Mouse (Mus musculus) NIH3T3 (cell line): ENCODE measurements around the gene Shank3.

Experiments
- DNase-seq: peaks from one replicate; pipeline ENCODE4 v3.0.0-alpha.2; 2012; ENCODE audit warnings: low read depth

Shank3 gene

GRCm38 (mm10) chr15:89557179-89557995, 58.0 kb downstream of the Shank3 start:
- DNase-seq: no peak

GRCm38 (mm10) chr15:89557996-89558390, 58.6 kb downstream of the Shank3 start:
- no peak for DNase-seq

GRCm38 (mm10) chr15:89559202-89559731, 59.8 kb downstream of the Shank3 start:
- DNase-seq: peak; percentile 18

- DNase-seq: no peak
Observed at GRCm38 (mm10) chr15:89568114-89568513, 68.7 kb downstream of the Shank3 start, which contains the start of gene Acr. Gene Acr (plus strand): TSS chr15:89568326.

- no peak for DNase-seq
Observed at GRCm38 (mm10) chr15:89572147-89572546, 72.7 kb downstream of the Shank3 start.

- no peak for DNase-seq
Observed at GRCm38 (mm10) chr15:89582494-89582893, 83.1 kb downstream of the Shank3 start.

- no peak for DNase-seq
Observed at GRCm38 (mm10) chr15:89585101-89585500, 85.7 kb downstream of the Shank3 start.

- no peak for DNase-seq
Observed at GRCm38 (mm10) chr15:89585631-89586030, 86.2 kb downstream of the Shank3 start.

GRCm38 (mm10) chr15:89589146-89589545, 89.7 kb downstream of the Shank3 start:
- peak; percentile 19 for DNase-seq

- DNase-seq: peak; percentile 44
Observed at GRCm38 (mm10) chr15:89591317-89591716, 91.9 kb downstream of the Shank3 start.

GRCm38 (mm10) chr15:89591723-89592455, 92.5 kb downstream of the Shank3 start, which contains the start of gene Rabl2:
Gene Rabl2 (minus strand): TSS chr15:89591923.
- peak; percentile 94 for DNase-seq

- DNase-seq: no peak
Observed at GRCm38 (mm10) chr15:89592548-89592947, 93.1 kb downstream of the Shank3 start.

- peak; percentile 13 for DNase-seq
Observed at GRCm38 (mm10) chr15:89605822-89606570, 106.6 kb downstream of the Shank3 start.

GRCm38 (mm10) chr15:89607480-89607879, 108.1 kb downstream of the Shank3 start:
- no peak for DNase-seq

- no peak for DNase-seq
Observed at GRCm38 (mm10) chr15:89607888-89608287, 108.5 kb downstream of the Shank3 start.
